Mouse (Mus musculus): Measurements from ENCODE around the gene Fto. TPM values are rescaled to one million over a fixed set of nuclear protein-coding genes. Genes with fewer than 3 reads are reported as not detected.

The Fto gene
- total RNA-seq, 2 experiments from 2014 or later: 159 to 163 TPM

DNA sequence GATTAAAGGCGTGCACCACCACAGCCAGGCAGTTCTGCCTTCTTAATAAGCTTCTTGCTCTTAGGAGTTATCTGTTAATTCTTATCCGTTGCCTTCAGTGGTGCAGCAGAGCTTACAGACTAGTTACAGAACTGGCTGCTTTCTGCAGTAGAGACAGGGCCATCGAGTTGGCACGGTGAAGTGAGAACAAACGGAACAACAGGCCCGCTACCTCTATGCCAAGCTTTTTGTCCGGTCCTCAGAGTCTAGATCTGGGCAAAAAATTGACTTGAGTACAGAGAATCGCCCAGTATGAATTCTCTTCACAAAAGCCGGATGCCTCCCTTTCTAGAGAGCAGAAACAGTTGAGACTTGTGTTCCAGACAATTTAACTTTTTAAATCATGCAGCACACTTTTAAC lies 290.4 kb downstream of the Fto start:
- DNase-seq (ENCODE audit: low spot score in 2 of 2): no peak

DNA sequence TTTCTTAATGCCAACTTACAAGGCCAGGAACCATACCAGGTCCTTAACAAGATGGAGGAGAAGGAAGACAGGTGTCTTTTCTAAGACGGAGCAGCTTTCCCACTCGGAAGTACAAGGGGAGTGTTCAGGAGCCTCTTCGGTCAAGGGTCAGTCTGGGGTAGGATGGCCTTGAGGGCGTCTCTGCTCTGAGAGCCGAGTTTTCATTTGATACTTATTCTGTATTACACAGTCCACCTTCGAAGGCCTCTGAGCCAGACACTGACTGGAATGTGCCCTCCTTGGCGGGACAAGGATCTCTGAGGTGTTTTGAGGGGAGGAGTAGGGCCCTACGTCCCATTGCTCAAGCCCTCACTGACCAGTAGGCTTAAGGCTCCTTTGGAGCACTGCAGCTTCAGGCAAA lies 292.6 kb downstream of the Fto start:
- no peak for DNase-seq (ENCODE audit: low spot score in 2 of 2)

DNA sequence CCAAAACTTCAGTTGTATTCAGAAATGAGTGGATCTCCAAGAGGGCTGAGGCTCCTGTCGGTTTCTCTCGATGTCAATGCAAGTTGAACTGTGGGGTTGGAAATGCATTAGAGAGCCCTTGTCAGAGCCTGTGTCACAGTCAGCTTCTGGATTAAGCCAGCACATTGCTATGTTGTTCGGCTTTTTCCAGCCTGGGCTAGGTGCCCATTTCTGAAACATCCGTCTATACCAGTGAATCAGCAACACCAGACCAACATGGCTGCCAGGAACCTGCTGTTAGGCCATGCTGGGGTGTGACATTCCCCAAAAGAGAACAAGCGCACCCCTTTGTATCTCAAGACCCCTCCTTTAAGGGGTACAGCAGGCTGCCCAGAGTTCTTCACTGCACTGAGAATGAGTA lies 293.8 kb downstream of the Fto start:
- DNase-seq (ENCODE audit: low spot score in 2 of 2): peak; percentile 33

DNA sequence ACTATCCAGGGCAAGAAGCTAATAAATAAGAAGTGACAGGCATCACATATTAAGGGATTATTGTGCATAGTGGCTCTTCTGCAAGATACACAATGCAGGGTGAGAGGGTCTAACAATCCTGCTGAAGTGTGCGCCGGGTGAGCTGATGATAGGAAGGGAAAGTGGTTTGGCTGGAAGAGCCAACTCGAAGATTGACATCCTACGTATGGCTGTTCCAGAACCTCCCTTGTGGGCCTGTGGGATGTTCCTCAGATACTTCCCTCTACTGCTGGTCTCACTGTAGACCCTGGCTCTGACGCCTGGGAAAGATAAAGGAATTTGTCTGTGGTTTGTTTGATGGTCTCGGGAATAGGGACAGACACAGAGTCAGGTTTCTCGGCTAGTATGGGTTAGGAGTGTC lies 297.9 kb downstream of the Fto start:
- DNase-seq (ENCODE audit: low spot score in 2 of 2): no peak

DNA sequence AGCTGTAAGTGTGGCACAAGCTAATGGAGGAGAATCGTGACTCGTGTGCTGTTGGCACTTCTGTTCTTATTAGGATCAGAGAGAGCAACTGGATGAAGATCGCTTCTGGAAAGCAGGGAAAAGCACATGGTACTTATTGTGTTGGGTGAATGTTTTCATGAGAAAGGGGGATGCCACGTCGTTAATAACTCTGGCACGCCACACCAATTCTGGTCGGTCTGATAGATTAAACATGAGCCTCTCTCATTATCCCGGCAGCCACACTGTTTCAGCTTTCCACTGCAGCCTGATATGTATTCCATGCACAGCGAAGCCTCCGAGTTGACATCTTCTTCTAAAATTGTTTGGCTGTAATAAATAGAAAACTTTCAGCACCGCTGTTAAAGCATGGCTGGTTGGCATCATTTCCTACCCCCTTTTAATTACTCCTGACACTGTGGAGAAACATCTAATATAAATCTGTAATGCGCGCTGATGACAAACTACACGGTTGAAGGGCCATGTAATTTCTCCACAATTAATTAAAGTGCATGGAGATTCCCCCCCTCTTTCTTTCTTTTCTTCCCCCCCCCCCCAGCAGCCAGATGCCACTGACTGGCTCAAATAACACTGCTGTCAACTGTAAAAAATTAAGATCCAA lies 298.5 kb downstream of the Fto start:
- no peak for DNase-seq (ENCODE audit: low spot score in 2 of 2)

DNA sequence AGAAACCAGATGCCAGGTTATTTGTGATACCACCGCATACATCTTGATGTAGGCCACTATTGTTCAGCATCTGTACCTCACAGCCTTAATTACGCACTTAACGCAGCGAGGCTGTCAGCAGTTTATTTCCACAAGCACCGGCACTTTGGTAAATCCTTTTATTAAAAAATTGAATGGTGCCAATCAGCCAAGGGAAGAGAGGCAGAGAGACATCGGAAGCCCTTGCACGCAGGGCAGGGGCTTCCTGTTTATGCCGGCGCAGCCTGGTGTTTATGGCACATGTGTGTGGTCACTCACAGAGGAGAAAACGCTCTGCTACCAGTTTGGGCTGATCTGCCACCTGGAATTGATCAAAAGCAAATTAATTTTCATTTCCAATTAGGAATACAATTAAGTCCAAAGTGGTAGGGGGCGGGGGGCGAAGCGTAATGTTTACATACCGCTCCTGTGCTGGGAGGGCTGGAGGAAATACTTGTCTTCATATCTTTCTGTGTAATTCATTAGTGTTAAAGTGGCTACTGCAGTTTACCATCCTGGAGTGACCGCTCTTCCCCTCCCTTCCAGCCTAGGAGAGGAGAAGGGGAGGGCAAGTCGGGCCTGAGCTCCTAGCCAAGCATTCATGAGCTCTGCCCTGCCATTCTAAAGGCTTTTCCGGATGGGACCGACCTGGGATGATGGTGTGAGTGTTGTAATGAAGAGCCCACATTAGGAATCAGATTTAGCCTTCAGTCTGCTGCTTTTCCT lies 299.2 kb downstream of the Fto start:
- no peak for DNase-seq (ENCODE audit: low spot score in 2 of 2)

DNA sequence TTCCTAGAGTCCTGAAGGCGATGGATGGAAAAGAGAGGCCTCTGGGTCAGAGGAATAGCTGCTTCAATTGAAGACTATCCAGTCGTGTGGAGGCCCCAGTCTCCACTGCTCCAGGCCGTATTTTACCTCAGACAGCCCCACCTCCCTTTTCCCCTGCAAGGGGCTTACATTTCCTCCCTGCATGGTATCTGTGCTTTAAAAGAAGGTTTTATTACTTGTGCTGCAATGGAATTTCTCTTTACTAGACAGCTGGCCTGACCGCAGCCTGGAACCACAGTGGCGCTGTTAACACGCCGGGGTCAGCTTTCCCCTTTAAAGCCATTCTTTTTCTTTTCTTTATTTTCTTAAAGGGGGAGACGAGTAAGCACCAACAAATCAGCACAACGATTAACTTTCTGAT lies 300.3 kb downstream of the Fto start:
- DNase-seq (ENCODE audit: low spot score in 2 of 2): no peak

DNA sequence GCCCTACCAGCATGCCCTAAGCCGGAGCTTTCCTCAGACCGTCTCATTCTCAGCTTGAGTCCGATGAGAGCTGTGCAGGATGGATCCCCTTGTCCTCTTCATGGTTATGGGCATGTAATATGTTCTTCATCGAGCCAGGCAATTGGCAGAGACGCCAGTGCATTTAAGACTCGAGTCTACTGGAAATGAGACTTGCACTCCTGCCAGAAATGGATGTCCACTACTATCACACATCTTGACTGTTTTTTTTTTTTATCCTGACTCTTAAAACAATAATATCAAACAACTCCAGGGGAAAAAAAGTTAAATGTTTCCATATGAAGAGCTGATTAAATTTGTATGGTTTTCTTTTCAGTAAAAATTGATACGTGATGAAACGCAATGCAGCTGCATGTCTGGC lies 301.9 kb downstream of the Fto start:
- DNase-seq (ENCODE audit: low spot score in 2 of 2): no peak

DNA sequence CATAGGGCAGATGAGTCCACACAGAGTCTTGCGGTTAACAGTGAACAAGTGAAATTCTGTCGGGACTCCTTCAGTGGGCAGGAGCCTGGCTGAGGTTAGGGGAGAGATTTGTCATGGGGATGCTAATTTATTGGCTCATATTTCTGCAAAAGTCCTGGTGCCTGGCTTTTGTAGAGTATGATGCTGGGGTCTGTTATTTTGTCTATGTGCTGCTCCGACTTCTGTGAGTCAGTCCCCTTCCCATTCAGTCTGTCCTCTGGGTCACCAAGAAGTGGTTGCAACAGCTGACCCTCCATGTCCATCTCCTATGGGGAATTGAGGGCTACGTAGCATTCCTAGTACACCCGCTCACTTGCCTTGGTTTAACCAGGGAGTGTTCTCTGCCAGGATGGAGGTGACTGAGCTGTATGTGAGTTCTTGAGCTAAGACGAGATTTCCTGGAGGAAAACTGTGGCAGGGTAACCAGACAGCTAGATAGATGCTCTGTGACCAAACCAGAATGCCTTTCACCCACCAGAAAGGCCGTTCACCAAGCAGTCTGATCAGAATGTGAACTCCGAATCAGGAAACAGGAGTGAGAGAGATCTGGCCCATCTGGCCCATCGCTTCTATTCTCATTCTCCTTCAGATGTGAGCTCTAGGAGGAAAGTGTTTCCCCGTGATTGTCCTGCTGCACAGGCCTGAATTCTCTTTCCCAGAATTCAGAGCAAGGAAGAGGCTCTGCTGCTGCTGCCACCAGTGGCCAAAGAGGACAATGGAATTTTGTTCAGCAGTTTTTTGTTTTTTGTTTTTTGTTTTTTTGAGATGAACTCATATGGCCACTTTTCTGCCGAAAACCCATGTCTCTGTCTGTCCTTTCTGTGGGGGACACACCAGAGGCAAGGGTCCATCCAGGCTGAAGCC lies 302.7 kb downstream of the Fto start:
- DNase-seq (ENCODE audit: low spot score in 2 of 2): no peak

DNA sequence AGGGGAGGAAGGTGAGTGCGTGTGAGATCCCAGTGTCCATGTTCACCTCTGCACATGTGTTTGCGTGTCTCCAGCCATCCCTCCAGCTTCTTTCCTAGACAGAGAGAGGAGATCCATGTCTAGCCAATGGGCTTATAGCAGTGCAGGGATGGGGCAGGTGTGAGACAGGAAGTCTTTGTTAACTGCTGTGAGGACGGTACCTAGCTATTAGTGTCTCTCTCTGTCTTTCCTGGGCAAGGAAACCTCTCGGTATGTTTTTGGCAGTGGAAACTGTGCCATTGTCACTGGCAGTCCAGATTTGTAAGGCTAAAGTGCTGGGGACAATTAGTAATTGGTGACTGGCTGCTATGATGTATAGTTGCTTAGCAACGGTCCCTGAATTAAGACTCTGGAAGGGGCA lies 304.4 kb downstream of the Fto start:
- no peak for DNase-seq (ENCODE audit: low spot score in 2 of 2)

DNA sequence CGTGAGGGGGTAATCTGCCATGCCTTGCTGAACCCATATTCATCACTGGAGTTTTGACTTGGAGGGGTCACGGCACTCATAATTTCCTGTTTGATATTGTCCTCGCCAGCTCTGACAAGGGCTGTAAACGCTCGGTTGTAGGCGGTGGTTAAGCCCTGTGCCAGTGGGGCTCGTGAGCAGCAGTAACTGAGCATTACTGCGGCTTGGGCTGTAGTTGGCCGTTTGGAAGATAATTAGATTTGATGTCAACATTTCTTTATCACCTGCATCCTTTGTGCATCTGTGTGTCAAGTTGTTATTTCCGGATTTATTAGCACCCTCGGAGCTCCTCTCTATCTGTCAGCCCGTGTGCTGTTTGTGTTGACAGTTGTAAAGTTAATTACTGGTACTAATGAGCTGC lies 309.4 kb downstream of the Fto start:
- no peak for DNase-seq (ENCODE audit: low spot score in 2 of 2)

DNA sequence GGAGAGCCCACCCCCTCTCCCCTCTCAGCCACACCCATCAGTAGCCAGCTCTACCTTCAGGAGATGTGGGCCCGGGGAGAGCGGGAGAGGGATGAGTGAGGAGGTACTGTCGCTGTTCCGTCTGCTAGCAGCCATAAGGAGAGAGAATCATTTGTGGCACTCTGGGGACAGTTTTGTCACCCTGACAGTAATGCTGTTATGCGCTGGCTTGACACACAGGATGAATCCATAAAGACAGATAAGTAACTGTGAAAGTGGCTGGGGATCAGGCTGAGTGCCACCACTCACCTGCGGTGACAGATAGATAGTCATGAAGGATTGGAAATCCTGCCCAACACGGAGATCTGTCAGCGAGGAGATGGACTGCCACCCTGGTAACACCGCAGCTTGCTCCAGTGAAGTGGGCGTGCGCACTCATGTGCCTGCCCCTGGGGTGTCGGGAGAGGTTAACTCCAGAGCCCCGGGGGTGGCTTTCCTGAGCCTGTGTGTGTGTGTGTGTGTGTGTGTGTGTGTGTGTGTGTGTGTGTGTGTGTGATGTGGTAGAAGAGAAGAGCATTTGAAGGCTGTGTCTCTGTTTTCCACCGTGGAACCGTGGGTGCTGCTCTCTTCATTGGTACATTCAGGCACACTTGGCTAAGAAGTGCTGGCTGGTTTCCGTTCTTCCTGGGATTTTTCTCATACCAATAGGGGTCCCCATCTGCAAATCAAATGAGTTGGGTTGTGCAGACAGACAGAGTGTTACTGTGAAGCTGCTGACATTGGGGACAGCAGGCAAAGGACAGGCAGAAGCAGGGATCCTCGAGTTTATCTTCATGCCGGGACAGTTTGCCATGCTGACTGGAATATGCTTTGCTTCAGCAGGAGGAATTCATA lies 312.6 kb downstream of the Fto start:
- peak in 1 of 2 experiments; percentile 16 for DNase-seq (ENCODE audit: low spot score in 2 of 2)

DNA sequence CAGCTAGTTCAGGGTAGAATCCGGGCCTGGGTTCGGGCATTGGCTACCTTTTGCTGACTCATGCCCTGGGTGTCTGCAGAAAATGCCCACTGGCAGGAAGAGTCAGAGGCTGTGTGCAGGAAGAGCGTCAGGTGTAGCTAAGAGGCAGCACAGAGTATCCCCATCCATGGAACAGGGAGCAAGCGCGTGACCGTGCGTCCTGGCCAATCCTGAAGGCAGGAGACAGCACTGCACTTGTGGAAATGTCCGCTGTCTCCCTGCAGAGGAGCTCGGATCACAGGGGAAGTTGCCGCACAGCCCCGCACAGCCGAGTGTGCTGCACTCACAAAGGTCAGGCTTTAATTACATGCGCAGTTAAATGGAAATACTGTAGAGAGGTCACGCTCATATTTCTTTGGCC lies 316.3 kb downstream of the Fto start:
- DNase-seq (ENCODE audit: low spot score in 2 of 2): no peak

DNA sequence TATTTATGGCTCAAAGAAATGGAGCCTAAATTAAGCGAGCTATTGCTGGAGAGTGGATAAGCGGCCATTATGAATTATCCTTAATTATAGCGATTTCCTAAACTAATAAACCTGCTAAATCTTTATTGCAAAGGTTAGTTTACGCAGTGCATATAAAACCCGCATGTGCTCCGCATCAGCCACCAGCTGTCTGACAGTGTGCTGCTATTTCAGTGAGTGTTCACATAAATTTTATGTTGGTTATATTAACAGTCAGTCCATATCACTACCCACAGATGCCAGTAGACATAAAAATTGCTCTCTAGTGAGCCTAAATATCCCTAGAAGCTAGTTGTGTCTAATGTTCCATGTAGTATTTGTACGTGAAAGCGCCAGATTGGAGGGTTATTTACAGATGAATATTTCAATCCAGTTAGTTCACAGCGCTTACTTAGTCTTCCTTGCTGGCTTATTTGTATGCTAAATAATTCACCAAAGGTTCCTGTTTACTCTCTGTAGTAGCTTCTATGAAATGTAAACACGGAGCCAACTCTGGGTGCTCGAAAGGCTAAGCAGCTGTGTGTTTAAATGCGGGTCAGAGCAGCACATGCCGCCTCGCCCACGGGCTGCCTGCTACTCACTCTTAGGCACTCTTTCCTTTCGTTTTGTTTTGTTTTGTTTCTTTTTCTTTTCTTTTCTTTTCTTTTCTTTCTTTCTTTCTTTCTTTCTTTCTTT lies 317.2 kb downstream of the Fto start:
- no peak for DNase-seq (ENCODE audit: low spot score in 2 of 2)

DNA sequence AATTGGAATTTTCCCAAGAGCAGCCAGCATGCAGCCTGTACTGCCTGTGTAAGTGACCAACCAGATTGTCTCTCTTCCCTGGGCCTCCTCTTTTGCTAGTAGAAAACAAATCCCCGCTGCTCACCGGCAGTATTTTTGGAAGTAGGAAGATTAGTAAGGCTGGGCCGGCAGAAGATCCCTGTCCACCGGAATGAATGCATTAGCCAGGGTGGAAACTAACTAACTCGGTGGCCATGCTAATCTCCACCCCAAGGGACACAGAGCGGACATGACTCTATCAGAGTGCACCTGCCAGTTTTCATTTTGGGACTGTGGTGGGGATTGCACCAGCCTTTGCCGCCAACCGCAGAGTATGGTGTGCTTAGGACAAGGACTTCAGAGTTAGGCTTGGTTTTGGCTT lies 319.1 kb downstream of the Fto start:
- DNase-seq (ENCODE audit: low spot score in 2 of 2): no peak

DNA sequence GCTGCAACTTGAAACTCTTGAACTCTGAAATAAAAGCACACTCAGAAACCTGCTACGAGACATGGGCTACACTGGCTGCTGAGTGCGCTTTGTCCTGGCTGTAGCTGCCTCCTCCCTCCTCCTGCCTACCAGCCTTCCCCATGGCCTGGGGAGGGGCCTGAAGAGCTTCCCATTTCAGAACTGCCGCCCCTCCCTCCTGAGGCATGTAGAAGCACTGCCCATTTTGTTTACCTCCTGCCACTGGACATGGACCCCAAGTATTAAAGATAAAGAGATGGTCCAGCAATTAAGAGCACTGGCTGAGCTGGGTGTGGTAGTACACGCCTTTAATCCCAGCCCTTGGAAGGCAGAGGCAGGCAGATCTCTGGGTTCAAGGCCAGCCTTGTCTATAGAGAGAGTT lies 322.1 kb downstream of the Fto start:
- DNase-seq (ENCODE audit: low spot score in 2 of 2): no peak

DNA sequence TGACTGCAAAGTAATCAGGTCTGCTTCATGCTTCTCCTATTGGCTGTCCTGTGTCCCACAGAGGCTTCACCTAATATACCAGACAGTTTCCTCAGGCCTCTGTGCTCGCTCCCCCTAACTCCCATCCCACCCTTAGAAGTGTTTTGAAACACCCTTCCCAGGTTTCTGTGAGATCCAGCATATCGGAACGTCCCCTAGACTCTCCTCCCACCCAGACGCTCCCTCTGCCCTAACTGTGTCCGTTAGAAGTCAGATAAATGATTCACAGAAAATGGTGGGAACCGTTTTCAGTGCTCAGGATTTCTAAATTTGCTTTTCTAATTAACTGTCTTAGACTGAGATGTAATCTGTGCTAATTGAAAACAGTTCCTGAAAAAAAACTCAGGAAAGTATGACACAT lies 323.6 kb downstream of the Fto start:
- no peak for DNase-seq (ENCODE audit: low spot score in 2 of 2)

DNA sequence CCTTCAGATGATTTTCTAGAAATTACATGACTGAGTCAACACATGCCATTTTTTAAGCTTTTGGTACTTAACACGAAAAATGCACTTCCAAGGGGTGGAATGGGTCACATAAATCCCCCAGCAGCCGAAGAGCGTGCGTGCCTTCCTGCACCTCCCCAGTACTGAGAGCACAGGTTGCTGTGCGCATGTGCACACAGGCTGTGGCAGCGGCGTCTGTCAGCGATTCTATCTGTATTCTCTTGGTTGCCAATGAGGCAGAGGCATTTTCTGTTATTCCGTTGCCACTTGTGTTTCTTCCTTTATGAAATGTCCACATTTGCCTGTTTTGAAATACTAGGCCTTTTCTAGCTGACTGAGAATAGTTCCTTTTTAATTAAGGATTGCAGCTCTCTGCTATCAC lies 324.4 kb downstream of the Fto start:
- peak; percentile 15 to 25 for DNase-seq (ENCODE audit: low spot score in 2 of 2)

DNA sequence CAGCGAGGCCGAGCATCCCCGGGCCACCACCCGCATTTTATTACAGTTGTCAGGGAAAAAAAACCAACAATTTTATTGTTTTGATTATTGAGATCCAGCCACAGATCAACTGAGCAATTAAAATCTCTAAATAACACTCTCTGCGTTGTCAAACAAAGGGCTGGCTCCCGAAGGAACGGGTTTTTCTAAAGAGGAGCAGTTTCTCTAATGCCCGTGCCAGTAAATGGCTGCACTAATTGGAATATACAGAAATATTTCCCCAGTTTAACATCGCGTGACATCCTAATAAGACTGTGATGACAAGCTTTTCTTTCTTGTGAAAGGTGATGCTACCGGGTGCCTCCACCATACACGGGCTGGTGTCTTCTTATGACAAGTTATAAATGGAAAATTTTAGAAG lies 324.9 kb downstream of the Fto start:
- DNase-seq (ENCODE audit: low spot score in 2 of 2): no peak

DNA sequence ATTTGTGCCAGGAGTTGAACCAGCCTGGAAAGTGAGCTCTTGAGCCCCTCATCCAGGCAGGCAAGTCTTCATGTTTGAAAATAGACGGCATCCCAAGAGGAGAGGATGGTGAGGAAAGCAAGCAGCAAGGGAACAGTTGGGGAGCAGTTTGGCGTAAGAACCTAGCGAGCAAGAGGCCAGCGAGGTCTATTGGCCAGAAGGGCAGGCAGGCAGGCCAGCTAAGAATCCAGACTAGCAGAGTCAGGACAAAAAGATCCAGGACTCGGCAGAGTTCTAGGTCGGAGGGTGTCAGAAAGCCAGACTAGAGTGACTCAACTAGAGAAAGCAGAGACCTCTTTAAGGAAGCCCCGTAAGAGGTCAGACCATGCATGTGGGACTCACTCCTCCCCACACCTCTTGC lies 327.1 kb downstream of the Fto start:
- no peak for DNase-seq (ENCODE audit: low spot score in 2 of 2)

DNA sequence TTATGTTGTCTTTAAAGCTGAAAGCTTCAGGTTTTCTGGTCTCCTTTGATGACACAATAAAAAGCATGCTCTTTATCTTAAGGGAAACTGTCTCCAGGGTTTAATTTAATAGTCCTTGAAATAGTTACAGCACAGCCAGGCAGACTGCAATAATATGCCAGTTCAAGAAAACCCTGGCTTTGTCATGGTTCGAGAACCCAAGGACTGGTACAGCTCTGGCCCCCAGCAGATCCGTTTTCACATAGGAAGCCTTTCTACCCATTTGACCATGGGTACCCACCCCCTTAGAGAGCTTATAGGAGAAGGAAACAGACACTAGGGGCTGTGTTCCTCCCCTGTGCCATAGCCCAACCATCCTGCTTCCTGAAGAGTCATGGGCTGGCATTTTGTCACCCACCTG lies 332.2 kb downstream of the Fto start:
- no peak for DNase-seq (ENCODE audit: low spot score in 2 of 2)
